Mouse (Mus musculus): ENCODE measurements around the gene Cavin3. TPM values are rescaled to one million over a fixed set of nuclear protein-coding genes. Genes with fewer than 3 reads are reported as not detected.
A peak's percentile ranks its signal among the peaks of the same experiment; 100 is the strongest.

Gene Cavin3
- polyA plus RNA-seq, 1 experiment = not detected

- no peak for TF ChIP-seq POLR2A (IDR thresholded peaks at IDR 0.05; ENCODE audit: insufficient read depth, low read depth, low read length)
- TF ChIP-seq CTCF (IDR thresholded peaks at IDR 0.05; ENCODE audit: insufficient read depth, low read depth, low read length) = no peak
- Histone ChIP-seq H3K27ac (ENCODE audit: insufficient read depth, low read depth, low read length) (peak overlapping the region; percentile 72), H3K4me1 (ENCODE audit: control insufficient read depth, insufficient read depth, low read length) (peaks cover 23% of the 10 kb centered on the region), H3K4me3 (ENCODE audit: insufficient read depth, low read depth, low read length) (no peak overlapping the region)
- 34% methylated on average over 7 of the region's 7 CpGs for WGBS
These were observed 43.9 kb downstream of the Cavin3 start for GRCm38 (mm10) chr7:105437979-105438772.

GRCm38 (mm10) chr7:105434798-105435197, 47.3 kb downstream of the Cavin3 start:
- TF ChIP-seq CTCF (IDR thresholded peaks at IDR 0.05; ENCODE audit: insufficient read depth, low read depth, low read length) (no peak), POLR2A (IDR thresholded peaks at IDR 0.05; ENCODE audit: insufficient read depth, low read depth, low read length) (no peak)
- WGBS = 86% methylated on average over 22 of the region's 22 CpGs
- H3K4me3 ChIP-seq (ENCODE audit: insufficient read depth, low read depth, low read length) = no peak overlapping the region
- no peak overlapping the region for H3K27ac ChIP-seq (ENCODE audit: insufficient read depth, low read depth, low read length)
- H3K4me1 ChIP-seq (ENCODE audit: control insufficient read depth, insufficient read depth, low read length) = peaks cover 26% of the 10 kb centered on the region

- no peak for TF ChIP-seq CTCF (IDR thresholded peaks at IDR 0.05; ENCODE audit: insufficient read depth, low read depth, low read length)
- TF ChIP-seq POLR2A (IDR thresholded peaks at IDR 0.05; ENCODE audit: insufficient read depth, low read depth, low read length) = no peak
- Histone ChIP-seq H3K4me3 (ENCODE audit: insufficient read depth, low read depth, low read length) (no peak overlapping the region), H3K27ac (ENCODE audit: insufficient read depth, low read depth, low read length) (no peak overlapping the region), H3K4me1 (ENCODE audit: control insufficient read depth, insufficient read depth, low read length) (peaks cover 29% of the 10 kb centered on the region)
- 84% methylated on average over 17 of the region's 17 CpGs for WGBS
These were observed 48.2 kb downstream of the Cavin3 start for GRCm38 (mm10) chr7:105433859-105434258.

- 28% methylated on average over 1 of the region's 1 CpGs for WGBS
- TF ChIP-seq CTCF (IDR thresholded peaks at IDR 0.05; ENCODE audit: insufficient read depth, low read depth, low read length) (no peak), POLR2A (IDR thresholded peaks at IDR 0.05; ENCODE audit: insufficient read depth, low read depth, low read length) (no peak)
- H3K4me1 ChIP-seq (ENCODE audit: control insufficient read depth, insufficient read depth, low read length) = peaks cover 25% of the 10 kb centered on the region
- no peak overlapping the region for H3K4me3 ChIP-seq (ENCODE audit: insufficient read depth, low read depth, low read length)
- H3K27ac ChIP-seq (ENCODE audit: insufficient read depth, low read depth, low read length) = peak overlapping the region; percentile 84
These were observed 50.0 kb downstream of the Cavin3 start for GRCm38 (mm10) chr7:105432058-105432457.

Other genes starting within 250 kb of the Cavin3 start
- not detected in 2 replicates for gene Olfr688, start 194.2 kb downstream of the Cavin3 start, polyA plus RNA-seq (2012; ENCODE audit: insufficient read depth, insufficient read length, low replicate concordance, missing spikeins)
- gene Olfr689, start 171.1 kb downstream of the Cavin3 start, polyA plus RNA-seq (2012; ENCODE audit: insufficient read depth, insufficient read length, low replicate concordance, missing spikeins) = not detected in 2 replicates
- gene Olfr690, start 148.2 kb downstream of the Cavin3 start, polyA plus RNA-seq (2012; ENCODE audit: insufficient read depth, insufficient read length, low replicate concordance, missing spikeins) = not detected in 2 replicates
- gene Olfr691, start 140.0 kb downstream of the Cavin3 start, polyA plus RNA-seq (2012; ENCODE audit: insufficient read depth, insufficient read length, low replicate concordance, missing spikeins) = not detected in 2 replicates
- not detected in 2 replicates for gene Olfr692, start 114.1 kb downstream of the Cavin3 start, polyA plus RNA-seq (2012; ENCODE audit: insufficient read depth, insufficient read length, low replicate concordance, missing spikeins)
- not detected in 2 replicates for gene Gm5901, start 107.3 kb downstream of the Cavin3 start, polyA plus RNA-seq (2012; ENCODE audit: insufficient read depth, insufficient read length, low replicate concordance, missing spikeins)
- not detected in 2 replicates for gene Fam160a2, start 82.2 kb downstream of the Cavin3 start, polyA plus RNA-seq (2012; ENCODE audit: insufficient read depth, insufficient read length, low replicate concordance, missing spikeins)
- not detected in 2 replicates for gene Cnga4, start 77.7 kb downstream of the Cavin3 start, polyA plus RNA-seq (2012; ENCODE audit: insufficient read depth, insufficient read length, low replicate concordance, missing spikeins)
- not detected in 2 replicates for gene Cckbr, start 56.6 kb downstream of the Cavin3 start, polyA plus RNA-seq (2012; ENCODE audit: insufficient read depth, insufficient read length, low replicate concordance, missing spikeins)
- not detected in 2 replicates for gene Smpd1, start 72.1 kb upstream of the Cavin3 start, polyA plus RNA-seq (2012; ENCODE audit: insufficient read depth, insufficient read length, low replicate concordance, missing spikeins)
- not detected in 2 replicates for gene Apbb1, start 99.4 kb upstream of the Cavin3 start, polyA plus RNA-seq (2012; ENCODE audit: insufficient read depth, insufficient read length, low replicate concordance, missing spikeins)
- not detected in 2 replicates for gene Hpx, start 117.8 kb upstream of the Cavin3 start, polyA plus RNA-seq (2012; ENCODE audit: insufficient read depth, insufficient read length, low replicate concordance, missing spikeins)
- gene Trim3, start 151.3 kb upstream of the Cavin3 start, polyA plus RNA-seq (2012; ENCODE audit: insufficient read depth, insufficient read length, low replicate concordance, missing spikeins) = not detected in 2 replicates
- not detected in 2 replicates for gene Timm10b, start 157.8 kb upstream of the Cavin3 start, polyA plus RNA-seq (2012; ENCODE audit: insufficient read depth, insufficient read length, low replicate concordance, missing spikeins)
- gene Arfip2, start 158.1 kb upstream of the Cavin3 start, polyA plus RNA-seq (2012; ENCODE audit: insufficient read depth, insufficient read length, low replicate concordance, missing spikeins) = not detected in 2 replicates
- not detected in 2 replicates for gene Gm45799, start 158.3 kb upstream of the Cavin3 start, polyA plus RNA-seq (2012; ENCODE audit: insufficient read depth, insufficient read length, low replicate concordance, missing spikeins)
- gene Dnhd1, start 168.5 kb upstream of the Cavin3 start, polyA plus RNA-seq (2012; ENCODE audit: insufficient read depth, insufficient read length, low replicate concordance, missing spikeins) = not detected in 2 replicates